ENCODE assay signal across 16 mouse cellular contexts in genomic region chr12:97156499-97157110, GRCm38 (mm10).
DNase-seq lines count a peak whose midpoint lies in the region; ATAC-seq and TF ChIP-seq lines count a peak whose summit lies in the region.
"Had no signal": no experiment of that assay in that cellular context is flagged by ENCODE, and none has a peak within 500 bp of the region (broad histone marks: within the 10 kb centered on the region; RNA-seq: fewer than 3 reads in every experiment).

No protein-coding gene starts in this region.

- no peak for TF ChIP-seq CTCF in forebrain, postnatal 0 days (IDR thresholded peaks at IDR 0.05; ENCODE audit: low read depth)

- 52% methylated on average over 3 of the region's 3 CpGs for WGBS in forebrain, postnatal 0 days
- 72% methylated on average over 3 of the region's 3 CpGs for WGBS in heart, embryonic 12.5 days

- peak; percentile 17 to 47 for DNase-seq in frontal cortex, adult 2 months (ENCODE audit: extremely low spot score in 1 of 2, low spot score in 1 of 2)
- peak; percentile 2 for DNase-seq in left cerebral cortex, postnatal 4 days
- no peak for DNase-seq in left cerebral cortex, adult 11 months (ENCODE audit: low spot score)
- peak; percentile 82 for DNase-seq in forebrain, postnatal 0 days
- peak; percentile 22 for DNase-seq in telencephalon, adult 2 months (ENCODE audit: low read depth, low spot score)
- DNase-seq: cerebellum, adult 18-20 months; gastrocnemius, postnatal 25 days; right cerebral cortex, postnatal 14 days; thymus, adult 18-20 months had no signal

- H3K36me3 ChIP-seq in forebrain, postnatal 0 days (ENCODE audit: insufficient read depth) = no peaks in the 10 kb centered on the region
- no peaks in the 10 kb centered on the region for H3K36me3 ChIP-seq in heart, embryonic 12.5 days
- H3K36me3 ChIP-seq: embryonic facial prominence, embryonic 12.5 days; liver, embryonic 12.5 days; midbrain, embryonic 10.5 days had no signal

- no peak overlapping the region for H3K27ac ChIP-seq in forebrain, postnatal 0 days (ENCODE audit: low read depth, low read length)
- H3K27ac ChIP-seq in heart, embryonic 12.5 days (ENCODE audit: poor library complexity, severe bottlenecking) = no peak overlapping the region
- H3K27ac ChIP-seq: embryonic facial prominence, embryonic 12.5 days; liver, embryonic 12.5 days; midbrain, embryonic 10.5 days had no signal

- ATAC-seq in frontal cortex, adult (ENCODE audit: low TSS enrichment) = no peak
- peak; percentile 90 for ATAC-seq in forebrain, postnatal 0 days
- no peak for ATAC-seq in heart, embryonic 12.5 days (ENCODE audit: insufficient number of reproducible peaks, low FRiP score)
- ATAC-seq: intestine, postnatal 0 days; liver, embryonic 12.5 days had no signal

- no peaks in the 10 kb centered on the region for H3K27me3 ChIP-seq in forebrain, postnatal 0 days (ENCODE audit: insufficient read depth, low read length)
- no peaks in the 10 kb centered on the region for H3K27me3 ChIP-seq in heart, embryonic 12.5 days (replicated peaks)
- H3K27me3 ChIP-seq: embryonic facial prominence, embryonic 12.5 days; liver, embryonic 12.5 days had no signal

- no peak overlapping the region for H3K9ac ChIP-seq in forebrain, postnatal 0 days
- no peak overlapping the region for H3K9ac ChIP-seq in heart, embryonic 12.5 days
- H3K9ac ChIP-seq: embryonic facial prominence, embryonic 12.5 days; liver, embryonic 12.5 days had no signal

- no peaks in the 10 kb centered on the region for H3K9me3 ChIP-seq in forebrain, postnatal 0 days (ENCODE audit: low read length)
- no peaks in the 10 kb centered on the region for H3K9me3 ChIP-seq in heart, embryonic 12.5 days (replicated peaks)
- H3K9me3 ChIP-seq: embryonic facial prominence, embryonic 12.5 days; liver, embryonic 12.5 days; midbrain, embryonic 10.5 days had no signal

- intact Hi-C loops in left cerebral cortex, postnatal 4 days (cut with DNase I) = no loop called here

- no peak overlapping the region for H3K4me3 ChIP-seq in forebrain, postnatal 0 days (ENCODE audit: low read depth, low read length)
- H3K4me3 ChIP-seq in heart, embryonic 12.5 days = no peak overlapping the region
- H3K4me3 ChIP-seq: embryonic facial prominence, embryonic 12.5 days; liver, embryonic 12.5 days; midbrain, embryonic 10.5 days had no signal

- no peak overlapping the region for H3K4me2 ChIP-seq in forebrain, postnatal 0 days (ENCODE audit: low read depth)
- H3K4me2 ChIP-seq in heart, embryonic 12.5 days = no peak overlapping the region
- H3K4me2 ChIP-seq: embryonic facial prominence, embryonic 12.5 days; heart, embryonic 11.5 days; liver, embryonic 12.5 days had no signal

- no peaks in the 10 kb centered on the region for H3K4me1 ChIP-seq in forebrain, postnatal 0 days (ENCODE audit: insufficient read depth)
- H3K4me1 ChIP-seq in heart, embryonic 12.5 days (replicated peaks) = no peaks in the 10 kb centered on the region
- H3K4me1 ChIP-seq: embryonic facial prominence, embryonic 12.5 days; liver, embryonic 12.5 days; midbrain, embryonic 10.5 days had no signal
